Mouse (Mus musculus) kidney, adult 18-20 months (tissue): ENCODE measurements around the gene Acoxl.

ENCODE experiments used
- DNase-seq: peaks from one replicate; pipeline ENCODE4 v3.0.0; 2021

The Acoxl gene

DNA sequence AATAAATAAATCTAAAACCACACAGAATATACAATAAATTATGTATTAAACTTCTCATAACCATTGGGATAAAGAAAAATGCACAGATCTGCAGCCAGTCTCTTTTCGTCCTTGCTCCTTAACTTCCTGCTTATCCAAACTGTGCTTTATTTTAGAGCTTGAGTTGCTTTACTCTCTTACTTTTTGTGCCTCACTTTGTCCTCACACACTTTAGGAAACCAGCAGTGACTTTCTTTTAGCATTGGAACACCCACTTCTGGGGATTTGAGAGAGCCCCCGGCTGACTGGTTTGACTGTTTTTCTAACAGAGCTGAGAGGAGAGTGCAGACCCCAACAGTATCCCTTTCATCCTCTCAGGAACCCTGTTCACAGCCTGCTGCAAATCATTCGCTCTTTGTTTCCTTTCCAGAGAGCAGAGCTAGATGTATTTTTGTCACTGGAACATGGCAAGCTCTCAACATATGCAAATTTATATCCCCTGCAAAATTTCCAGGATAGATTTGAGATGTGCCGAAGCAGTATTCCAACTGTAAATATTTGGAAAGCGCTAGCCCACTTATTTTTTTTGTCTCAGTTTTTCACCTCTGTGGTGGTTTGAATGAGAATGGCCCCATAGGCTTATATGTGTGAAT lies 199.7 kb downstream of the Acoxl start:
- no peak for DNase-seq

DNA sequence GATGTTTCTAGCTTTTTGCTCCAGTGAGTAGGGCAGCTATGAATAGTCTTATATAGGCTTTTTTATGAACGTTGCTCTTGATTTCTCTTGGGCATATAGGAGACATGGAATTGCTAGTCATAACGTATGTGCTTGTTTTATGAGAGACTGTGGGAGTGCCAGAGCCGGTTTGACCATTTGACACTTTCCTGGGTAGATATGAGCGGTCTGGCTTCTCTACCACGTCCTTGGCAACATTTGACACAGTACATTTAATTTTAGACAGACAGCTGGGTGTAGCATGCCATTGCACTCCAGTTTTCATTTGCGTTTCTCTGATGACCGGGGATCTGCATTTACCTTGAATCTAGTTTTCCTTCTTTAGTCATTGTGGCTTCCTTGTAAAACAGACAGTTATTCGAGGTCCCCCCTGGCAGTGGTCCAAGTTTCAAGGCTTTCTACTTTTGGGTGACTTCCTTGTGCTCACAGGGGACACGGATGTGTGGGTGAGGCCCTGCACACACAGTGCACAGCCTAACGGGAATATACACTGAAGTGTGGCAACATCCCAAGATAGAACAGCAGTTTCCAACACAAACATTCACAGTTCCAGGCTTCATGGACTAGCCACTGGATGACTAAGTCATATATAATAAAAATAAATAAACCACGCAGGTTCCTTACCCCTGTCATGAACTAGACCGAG lies 202.5 kb downstream of the Acoxl start:
- no peak for DNase-seq

DNA sequence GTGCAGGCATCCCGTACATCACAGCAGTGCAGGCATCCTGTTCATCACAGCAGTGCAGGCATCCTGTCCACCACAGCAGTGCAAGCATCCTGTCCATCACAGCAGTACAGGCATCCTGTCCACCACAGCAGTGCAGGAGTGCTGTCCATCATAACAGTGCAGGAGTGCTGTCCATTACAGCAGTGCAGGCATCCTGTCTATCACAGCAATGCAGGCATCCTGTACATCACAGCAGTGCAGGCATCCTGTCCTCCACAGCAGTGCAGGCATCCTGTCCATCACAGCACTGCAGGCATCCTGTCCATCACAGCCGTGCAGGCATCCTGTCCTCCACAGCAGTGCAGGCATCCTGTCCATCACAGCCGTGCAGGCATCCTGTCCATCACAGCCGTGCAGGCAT lies 207.8 kb downstream of the Acoxl start:
- no peak for DNase-seq

DNA sequence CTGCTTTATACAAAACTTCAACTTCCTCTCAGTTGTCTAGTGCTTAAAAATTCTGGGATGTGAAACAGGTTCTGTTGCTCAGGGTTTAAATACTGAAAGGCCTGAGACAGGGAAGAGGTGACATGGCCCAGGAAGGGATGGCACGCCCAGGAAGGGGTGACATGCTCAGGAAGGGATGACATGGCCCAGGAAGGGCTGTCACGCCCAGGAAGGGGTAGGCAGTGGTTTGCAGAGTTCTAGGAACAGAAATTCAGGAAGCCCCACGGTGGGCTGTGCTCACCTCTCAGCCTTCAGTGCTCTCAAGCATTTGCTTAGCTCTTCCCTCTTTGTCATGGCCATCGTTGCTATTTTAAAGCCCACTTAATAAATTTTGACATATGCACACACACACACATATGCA lies 216.2 kb downstream of the Acoxl start:
- no peak for DNase-seq

DNA sequence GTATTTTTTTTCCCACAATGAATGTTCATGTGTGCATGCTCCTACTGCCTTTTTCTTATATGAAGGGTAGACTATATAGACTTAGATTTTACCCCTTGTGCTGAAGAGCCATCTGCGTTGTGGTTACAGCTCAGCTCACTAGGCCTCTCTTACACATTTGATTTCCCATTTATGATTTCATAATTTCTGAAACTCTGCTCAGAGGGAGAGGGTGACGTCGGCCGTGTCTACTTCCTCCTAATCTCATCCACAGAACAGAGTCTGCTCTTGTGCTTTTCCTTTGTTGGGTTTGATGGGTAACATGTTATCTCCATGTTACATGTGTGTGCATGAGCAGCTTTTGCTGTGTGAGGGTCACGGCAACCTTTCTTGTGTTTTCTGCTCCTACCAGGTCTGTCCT lies 219.2 kb downstream of the Acoxl start:
- DNase-seq = no peak

DNA sequence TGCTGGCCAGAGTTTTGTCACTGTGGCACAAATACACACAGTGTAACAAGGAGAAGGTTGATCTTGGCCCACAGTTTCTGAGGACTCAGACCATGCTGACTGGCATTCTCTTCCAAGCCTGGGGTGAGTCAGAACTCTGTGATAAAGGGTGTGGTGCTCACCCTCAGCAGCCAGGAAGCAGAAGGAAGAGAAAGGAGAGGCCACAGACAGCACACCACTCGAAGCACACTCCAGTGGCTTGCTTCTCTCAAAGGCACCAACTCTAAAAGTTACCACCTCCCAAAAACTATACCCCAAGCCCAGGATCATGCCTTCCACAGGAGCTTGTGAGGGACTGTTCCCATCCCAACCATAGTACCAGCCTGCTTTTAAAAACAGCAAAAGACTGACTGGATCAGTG lies 220.0 kb downstream of the Acoxl start:
- DNase-seq = no peak

DNA sequence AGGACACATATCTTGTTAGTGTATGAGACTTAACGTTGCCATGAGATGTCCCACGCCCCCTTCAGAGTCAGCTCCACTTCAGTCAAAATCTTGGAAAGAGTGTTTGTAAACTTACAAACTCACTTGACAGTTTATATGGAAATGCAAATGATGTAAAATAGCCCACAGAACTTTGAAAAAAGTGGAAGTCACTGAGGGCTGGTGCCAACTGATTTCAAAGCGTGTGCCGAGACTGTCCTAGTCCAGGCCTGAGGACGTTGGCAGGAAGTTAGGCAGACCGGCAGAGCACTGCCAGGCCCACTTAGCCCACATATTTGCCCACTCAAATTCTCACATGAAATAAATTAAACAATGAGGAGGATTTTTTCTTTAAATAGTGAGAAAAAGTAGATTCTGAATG lies 221.5 kb downstream of the Acoxl start:
- no peak for DNase-seq

DNA sequence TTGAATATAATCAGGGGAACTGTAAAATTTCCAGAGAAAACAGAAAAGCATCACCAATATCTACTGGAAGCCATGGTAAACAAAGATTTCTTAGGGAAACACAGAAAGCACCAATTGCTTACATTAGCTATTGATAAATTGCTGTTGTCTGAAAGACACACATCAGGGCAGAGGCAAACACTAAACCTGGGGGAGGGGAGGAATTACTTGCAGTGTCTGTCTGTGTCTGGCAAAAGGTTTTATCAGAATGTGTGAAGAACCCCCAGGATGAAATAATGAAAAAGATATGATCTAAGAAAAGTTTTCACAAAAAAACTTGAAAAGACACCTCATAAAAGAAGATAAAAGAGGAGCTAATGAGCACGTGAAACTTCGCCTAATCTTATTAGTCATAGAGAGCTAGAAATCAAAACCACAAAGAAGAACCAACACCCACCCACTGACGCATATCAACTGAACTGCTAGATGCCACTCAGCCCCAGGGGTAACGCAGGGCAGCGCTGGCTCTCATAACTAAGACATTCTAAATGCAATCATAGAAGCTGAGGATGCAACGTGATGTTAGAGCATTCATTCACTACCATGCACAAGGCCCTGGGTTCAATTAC lies 222.1 kb downstream of the Acoxl start:
- no peak for DNase-seq

DNA sequence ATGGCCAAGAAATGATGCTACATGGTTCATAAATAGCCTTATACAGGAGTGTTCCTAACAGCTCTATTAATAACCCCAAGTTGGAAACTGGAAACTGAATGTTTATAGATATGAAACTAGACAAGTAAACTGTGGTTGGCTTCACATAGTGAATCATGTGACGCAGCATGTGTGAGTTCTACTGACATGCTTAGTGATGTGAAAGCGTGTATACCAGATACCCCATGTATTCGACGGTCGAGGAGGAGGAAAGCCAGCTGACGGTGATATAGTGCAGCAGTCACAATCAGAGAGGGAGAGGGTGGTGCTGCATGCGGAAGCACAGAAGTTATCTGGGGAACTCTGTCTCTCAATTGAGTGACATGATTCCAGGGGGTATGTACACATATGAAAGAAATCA lies 222.8 kb downstream of the Acoxl start:
- no peak for DNase-seq

DNA sequence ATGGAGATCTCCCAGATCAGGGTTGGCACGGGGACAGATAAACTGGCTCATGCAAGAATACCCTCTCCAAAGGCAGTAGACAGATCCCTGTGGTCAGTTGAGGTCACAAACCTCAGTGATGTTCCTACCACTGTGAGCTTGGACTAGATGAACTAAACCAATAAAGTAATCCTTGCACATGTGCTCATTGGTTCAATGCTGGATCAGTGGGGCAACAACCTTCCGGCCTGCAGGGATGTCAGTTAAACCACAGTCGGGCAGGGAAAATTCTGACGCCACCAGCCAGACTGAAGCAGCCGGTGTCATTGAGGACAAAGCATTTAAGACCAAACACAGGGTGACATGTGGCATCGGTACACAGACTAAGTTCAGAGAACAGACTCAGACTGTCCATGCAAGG lies 224.1 kb downstream of the Acoxl start:
- DNase-seq = no peak

DNA sequence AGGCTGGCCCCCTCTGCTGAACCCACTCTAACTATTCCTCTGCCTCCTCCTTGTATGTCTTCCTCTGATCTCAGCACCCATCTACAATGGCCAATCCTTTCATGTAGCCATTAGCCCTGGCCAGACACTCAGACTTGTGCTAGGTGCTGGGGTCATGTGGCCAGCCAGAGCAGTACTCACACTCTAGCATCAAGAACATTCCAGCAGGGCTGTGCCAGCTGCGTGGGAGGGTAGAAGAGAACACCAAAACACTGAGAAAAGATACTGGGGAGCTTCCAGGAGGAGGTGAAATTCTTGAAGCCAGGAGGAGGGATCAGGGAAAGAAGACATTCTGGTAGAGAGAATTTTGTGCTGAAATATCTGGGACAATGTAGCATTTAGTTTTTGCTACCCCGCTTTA lies 226.3 kb downstream of the Acoxl start:
- DNase-seq = no peak

GRCm38 (mm10) chr2:128065576-128065975 lies 226.9 kb downstream of the Acoxl start:
- DNase-seq = no peak

DNA sequence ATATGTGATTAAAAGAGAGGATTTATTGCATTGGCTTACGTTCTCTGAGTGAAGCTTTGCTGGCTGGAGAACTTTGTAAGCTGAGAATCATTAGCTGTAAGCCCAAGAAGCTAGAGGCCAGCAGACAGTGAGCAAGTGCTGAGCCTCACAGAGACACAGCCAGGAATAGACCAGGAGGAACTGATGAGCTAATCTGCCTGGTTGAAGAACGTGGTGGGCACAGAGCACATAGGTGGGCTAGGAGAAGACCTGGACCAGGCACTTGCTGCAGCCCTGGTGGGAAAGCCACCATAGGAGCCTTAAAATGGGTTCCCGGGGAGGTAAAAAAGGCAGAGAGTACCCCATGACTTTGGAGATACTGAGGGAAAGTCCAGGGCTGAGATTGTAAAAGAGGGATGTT lies 228.5 kb downstream of the Acoxl start:
- DNase-seq = no peak

DNA sequence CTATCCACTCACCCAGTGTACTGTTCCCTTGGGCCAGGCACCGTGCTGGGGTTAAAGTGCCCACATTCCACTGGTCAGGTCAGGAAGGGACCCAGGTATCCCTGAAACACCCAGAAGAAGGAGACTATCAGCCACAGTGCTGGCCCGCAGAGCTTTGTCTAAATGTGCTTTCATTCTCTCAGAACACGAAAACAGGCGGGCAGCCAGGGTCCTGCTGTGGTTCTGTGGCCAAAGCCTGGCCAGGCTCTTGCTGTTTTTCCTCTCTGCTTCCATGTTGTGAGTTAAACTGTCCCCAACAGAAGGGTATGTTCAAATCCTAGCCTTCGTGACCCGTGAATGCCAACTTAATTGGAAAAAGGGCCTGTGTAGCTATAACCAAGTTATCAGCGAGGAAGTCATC lies 228.9 kb downstream of the Acoxl start:
- no peak for DNase-seq

- no peak for DNase-seq
These were observed 229.5 kb downstream of the Acoxl start for GRCm38 (mm10) chr2:128068176-128068575.

GRCm38 (mm10) chr2:128069025-128069424 lies 230.3 kb downstream of the Acoxl start:
- DNase-seq = no peak

DNA sequence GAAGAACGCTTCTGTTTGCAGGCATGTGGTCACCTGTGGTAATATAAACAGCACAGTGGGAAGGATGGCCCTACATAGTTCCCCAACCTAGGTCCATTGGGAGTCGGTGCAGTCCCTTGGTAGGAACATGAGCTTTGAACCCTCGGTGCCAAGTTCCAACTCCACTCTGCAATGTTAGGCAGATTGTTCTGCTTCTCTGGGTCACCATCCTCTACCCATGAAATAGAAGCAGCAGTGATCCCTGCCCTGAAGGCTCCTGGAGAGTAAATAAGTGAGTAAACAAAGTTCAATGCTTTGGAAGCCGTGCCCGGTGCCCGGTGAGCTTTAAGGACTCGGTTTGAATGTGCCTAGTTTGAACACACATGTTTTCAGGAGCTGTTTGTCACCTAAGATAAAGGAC lies 233.1 kb downstream of the Acoxl start:
- DNase-seq = no peak

- DNase-seq = no peak
These were observed 234.3 kb downstream of the Acoxl start for GRCm38 (mm10) chr2:128072944-128073343.

DNA sequence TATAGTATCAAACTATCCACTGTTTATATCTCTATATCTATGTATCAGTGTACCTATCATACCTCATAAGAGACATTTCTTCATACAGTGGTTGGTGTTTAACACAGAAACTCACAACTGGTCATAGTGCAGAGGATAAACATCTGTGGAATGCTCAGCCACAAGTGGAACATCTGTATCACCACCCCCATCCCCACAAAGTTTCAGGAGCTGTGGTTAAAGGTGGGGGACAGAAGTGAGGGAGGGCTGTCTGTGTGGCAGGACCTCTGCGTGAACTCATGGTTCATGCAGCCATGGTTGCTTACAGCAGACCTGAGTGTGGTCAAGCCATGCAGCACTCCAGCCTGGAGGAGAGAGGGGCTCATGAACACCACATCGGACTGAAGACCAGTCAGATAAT lies 234.9 kb downstream of the Acoxl start:
- no peak for DNase-seq

- no peak for DNase-seq
These were observed 238.3 kb downstream of the Acoxl start for GRCm38 (mm10) chr2:128076936-128077335.

DNA sequence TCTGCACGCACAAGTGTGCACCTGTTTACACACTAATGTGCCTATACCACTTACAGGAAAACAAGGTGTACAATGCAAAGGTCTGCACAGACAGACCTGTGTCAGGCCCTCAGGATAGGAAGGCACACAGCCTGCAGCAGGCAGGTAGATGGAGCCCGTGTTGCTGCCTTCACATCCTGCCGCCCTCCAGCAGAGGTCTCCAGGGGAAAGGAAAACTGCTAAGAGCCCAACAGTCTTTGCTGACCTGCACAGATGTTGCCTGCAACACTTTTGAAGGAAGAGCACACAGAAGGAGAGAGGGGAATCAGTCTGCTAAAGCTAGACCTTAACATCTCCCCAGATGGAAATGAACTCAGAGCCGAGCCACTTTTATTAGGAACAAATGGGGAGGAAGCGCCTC lies 240.2 kb downstream of the Acoxl start:
- peak; percentile 46 for DNase-seq

GRCm38 (mm10) chr2:128079316-128079715 lies 240.6 kb downstream of the Acoxl start:
- no peak for DNase-seq

- no peak for DNase-seq
These were observed 245.2 kb downstream of the Acoxl start for GRCm38 (mm10) chr2:128083844-128084243.

GRCm38 (mm10) chr2:128084607-128085006 lies 245.9 kb downstream of the Acoxl start:
- no peak for DNase-seq

DNA sequence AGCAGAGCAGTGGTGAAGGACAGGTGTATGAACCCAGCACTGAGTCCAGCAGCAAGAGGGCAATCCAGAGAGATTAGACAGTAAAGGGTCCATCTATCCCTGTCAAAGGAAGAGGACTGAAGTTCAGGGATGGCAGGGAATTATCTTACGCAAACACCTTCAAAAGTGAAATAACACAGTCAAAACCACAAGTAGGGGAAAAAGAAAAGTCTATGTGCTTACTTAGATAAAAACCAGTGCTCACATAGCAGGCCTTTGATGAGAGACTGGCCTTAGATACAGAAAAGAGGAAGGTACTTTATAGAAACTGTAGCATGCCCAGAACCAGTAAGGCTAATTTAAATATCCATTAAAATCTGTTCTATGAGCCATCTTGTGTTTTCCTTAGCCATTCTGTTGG lies 246.8 kb downstream of the Acoxl start:
- DNase-seq = no peak
